Mouse (Mus musculus) T-helper 1 cell (primary cell): ENCODE results near the gene Irf2.

Experiments used
- in situ Hi-C: fragments of 300-600 bp; cut with MboI, MseI; formaldehyde crosslinking; loops from one replicate; pipeline ENCODE4 v1.15.1; 2025; ENCODE audit warnings: high pct_unique_total_duplicates

Irf2 gene

GRCm38 (mm10) chr8:46799212-46799611, 59.7 kb downstream of the Irf2 start:
- in situ Hi-C loops = no loop called here

GRCm38 (mm10) chr8:46799706-46800105, 60.2 kb downstream of the Irf2 start:
- in situ Hi-C loops = no loop called here

- in situ Hi-C loops = no loop called here
Observed at GRCm38 (mm10) chr8:46801153-46801684, 61.7 kb downstream of the Irf2 start.

- in situ Hi-C loops = no loop called here
Observed at GRCm38 (mm10) chr8:46802009-46802408, 62.5 kb downstream of the Irf2 start.

- in situ Hi-C loops = no loop called here
Observed at GRCm38 (mm10) chr8:46804721-46805120, 65.2 kb downstream of the Irf2 start.

- in situ Hi-C loops = no loop called here
Observed at GRCm38 (mm10) chr8:46811021-46811622, 71.6 kb downstream of the Irf2 start.

GRCm38 (mm10) chr8:46811944-46812343, 72.4 kb downstream of the Irf2 start:
- in situ Hi-C loops = no loop called here

- in situ Hi-C loops = no loop called here
Observed at GRCm38 (mm10) chr8:46812966-46813365, 73.4 kb downstream of the Irf2 start.

GRCm38 (mm10) chr8:46818106-46818989, 78.8 kb downstream of the Irf2 start:
- in situ Hi-C loops = loop anchor here (5.0 kb wide), 1 partner anchor 41 kb away; no protein-coding TSS in a partner anchor

- in situ Hi-C loops = loop anchor here (5.0 kb wide), 1 partner anchor 42 kb away; no protein-coding TSS in a partner anchor
Observed at GRCm38 (mm10) chr8:46818990-46819288, 79.4 kb downstream of the Irf2 start.

- in situ Hi-C loops = no loop called here
Observed at GRCm38 (mm10) chr8:46828734-46829413, 89.3 kb downstream of the Irf2 start.

GRCm38 (mm10) chr8:46829414-46830111, 90.0 kb downstream of the Irf2 start:
- in situ Hi-C loops = no loop called here

- in situ Hi-C loops = no loop called here
Observed at GRCm38 (mm10) chr8:46830112-46830855, 90.8 kb downstream of the Irf2 start.

GRCm38 (mm10) chr8:46831916-46832315, 92.4 kb downstream of the Irf2 start:
- in situ Hi-C loops = no loop called here

GRCm38 (mm10) chr8:46832399-46832798, 92.9 kb downstream of the Irf2 start:
- in situ Hi-C loops = no loop called here

GRCm38 (mm10) chr8:46833763-46834162, 94.2 kb downstream of the Irf2 start:
- in situ Hi-C loops = no loop called here

GRCm38 (mm10) chr8:46834440-46834839, 94.9 kb downstream of the Irf2 start:
- in situ Hi-C loops = no loop called here

GRCm38 (mm10) chr8:46836011-46836652, 96.6 kb downstream of the Irf2 start:
- in situ Hi-C loops = no loop called here

- in situ Hi-C loops = no loop called here
Observed at GRCm38 (mm10) chr8:46836949-46837348, 97.4 kb downstream of the Irf2 start.

GRCm38 (mm10) chr8:46838052-46838451, 98.5 kb downstream of the Irf2 start:
- in situ Hi-C loops = no loop called here
